Mouse (Mus musculus): ENCODE data around the gene Mpst.

The Mpst gene

DNA sequence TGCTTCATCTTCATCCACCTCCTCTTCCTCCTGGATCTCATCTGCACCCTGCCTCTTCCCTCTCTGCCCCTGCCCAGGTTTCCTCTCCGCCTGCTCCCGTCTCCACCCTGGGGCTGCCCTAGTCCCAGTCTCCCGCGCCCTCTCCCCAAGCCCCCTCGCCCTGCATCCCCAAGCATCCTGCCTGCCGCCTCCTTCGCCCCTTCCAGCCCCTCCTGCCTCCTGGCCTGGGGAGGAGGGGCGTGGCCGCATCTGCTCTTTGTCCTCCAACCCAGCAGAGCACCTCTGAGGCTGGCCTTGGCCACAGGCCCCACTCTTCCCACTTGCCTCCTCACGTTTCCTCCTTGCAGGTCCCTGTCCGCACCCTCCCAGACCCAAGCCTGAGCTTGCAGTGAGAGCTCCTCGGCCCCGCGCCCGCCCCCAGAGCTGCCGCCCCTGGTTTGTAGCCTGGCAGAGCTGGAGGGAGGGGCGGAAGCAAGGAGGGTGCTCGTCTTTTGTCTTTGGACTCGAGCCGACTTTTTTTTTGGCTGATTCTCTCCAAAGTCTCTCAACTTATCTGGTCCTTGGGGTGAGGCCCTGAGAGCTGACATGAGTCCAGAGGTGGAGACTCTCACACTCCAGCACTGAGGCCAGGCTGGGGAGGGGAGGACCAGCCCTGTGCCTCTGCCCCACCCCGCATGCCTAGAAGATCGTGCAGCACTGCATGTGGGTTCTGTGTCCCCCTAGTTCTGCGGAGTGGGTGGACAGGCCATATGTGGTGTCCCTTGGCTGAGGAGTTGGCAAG, 31.2 kb downstream of the Mpst start:
- DNase-seq: peak; percentile 58

DNA sequence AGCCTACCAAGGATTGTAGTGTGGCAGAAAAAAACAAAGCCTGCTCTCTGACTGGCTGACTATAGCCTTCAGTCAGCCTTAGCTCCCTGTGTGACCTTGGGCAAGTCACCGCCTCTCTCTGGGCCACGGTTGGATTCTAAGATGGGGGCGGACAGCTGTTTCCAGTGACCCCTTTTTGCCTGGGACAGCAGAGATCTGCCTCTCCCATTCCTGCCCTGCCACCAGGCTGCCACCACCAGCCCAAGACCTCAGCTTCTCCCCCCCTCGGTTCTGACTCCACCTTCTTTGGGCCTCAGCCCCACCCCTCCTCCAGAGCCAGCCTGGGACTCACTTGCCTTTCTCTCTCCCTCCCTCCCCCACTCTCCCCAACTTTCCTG, 31.8 kb downstream of the Mpst start:
- peak; percentile 35 for DNase-seq

DNA sequence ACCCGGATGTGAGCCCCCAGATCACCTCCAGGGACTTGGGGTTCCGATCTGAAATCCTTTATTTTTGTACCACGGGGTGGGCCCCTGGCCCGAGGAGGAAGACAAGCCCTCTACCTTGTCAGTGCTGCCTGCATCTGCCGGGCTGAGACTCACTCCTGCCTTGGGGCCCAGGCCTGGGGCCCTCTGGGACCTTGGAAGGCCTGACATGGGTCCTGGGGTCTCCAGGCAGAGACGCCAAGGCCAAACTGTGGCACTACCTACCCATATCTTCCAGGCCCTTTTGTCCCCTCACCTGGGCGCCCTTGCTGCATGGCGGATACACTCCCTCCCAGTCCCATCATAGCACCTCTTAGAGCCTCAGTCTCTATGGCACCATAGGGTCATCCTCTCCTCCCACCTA, 32.3 kb downstream of the Mpst start:
- peak; percentile 26 for DNase-seq

DNA sequence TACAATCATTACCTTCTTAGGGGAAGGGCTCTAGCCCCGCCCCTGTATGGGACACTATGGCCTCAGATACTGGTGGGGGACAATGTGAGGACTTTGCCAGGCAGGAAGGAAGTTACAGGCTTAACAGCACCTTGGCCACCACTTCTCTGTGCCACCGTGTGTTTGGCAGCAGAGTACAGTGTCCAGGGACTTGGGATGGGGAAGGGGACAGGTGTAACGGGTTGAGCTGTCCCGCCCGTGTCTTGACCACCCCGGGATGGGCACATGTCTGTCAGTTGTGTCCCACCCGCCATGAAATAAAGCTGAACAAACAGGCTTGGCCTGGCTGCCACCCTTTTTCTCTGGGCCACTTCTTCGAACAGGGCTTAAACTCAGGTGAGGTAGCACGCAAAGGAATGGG, 32.8 kb downstream of the Mpst start:
- no peak for DNase-seq

DNA sequence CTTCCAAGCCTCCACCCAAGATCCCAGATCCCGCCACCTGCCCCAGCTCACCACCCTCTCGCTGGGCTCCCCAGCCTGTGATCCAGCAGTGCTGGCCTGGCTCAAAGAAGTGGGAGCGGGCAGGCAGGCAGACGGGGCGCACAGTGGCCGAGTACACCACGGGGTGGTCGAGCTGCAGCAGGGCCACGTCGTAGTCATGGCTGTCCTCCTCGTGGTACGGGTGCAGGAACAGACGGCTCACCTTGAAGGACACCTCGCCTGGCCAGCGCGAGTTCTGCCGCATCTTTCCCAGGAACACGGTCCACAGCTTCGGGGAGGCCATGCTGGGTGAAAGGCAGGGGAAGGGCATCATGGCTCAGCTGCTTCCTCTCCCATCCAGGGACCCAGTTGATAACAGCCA, 36.0 kb downstream of the Mpst start:
- no peak for DNase-seq

DNA sequence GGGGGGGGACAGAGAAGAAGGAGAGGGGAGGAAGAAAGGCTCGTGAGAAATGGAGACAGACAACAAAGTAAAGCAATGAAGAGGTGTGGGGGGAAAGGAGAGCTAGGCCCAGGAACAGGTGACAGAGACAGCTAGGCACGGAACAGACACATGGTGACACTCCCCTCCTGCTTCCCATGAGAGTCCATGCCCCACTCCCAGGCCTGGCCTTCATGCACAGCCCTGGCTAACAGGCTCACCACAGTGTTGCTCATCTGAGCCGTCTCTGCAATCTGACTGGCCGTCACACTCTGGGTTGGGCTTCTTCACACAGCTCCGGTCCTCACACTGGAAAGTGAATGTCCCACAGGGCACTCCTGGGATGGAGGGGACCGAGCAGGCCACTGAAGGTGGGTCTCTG, 37.6 kb downstream of the Mpst start:
- DNase-seq: no peak

DNA sequence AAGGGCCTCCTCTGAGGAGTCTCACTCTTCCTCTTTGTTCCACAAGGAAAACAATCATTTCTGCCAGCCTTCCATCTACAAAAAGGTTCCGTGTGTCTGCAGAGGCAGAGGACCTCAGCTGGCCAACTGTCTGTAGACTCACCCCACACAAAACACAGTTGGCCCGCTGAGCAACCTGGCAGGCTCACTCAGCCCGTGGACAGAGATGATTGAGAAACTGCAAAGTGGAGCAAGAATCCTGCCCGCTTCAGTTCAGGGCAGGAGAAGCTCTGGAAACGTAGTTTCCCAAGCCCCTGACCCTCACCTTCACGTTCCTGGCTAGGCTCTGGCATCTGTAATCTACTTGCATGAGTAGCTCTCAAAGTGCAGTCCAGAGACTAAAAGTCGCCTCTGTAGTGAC, 40.9 kb downstream of the Mpst start:
- no peak for DNase-seq

DNA sequence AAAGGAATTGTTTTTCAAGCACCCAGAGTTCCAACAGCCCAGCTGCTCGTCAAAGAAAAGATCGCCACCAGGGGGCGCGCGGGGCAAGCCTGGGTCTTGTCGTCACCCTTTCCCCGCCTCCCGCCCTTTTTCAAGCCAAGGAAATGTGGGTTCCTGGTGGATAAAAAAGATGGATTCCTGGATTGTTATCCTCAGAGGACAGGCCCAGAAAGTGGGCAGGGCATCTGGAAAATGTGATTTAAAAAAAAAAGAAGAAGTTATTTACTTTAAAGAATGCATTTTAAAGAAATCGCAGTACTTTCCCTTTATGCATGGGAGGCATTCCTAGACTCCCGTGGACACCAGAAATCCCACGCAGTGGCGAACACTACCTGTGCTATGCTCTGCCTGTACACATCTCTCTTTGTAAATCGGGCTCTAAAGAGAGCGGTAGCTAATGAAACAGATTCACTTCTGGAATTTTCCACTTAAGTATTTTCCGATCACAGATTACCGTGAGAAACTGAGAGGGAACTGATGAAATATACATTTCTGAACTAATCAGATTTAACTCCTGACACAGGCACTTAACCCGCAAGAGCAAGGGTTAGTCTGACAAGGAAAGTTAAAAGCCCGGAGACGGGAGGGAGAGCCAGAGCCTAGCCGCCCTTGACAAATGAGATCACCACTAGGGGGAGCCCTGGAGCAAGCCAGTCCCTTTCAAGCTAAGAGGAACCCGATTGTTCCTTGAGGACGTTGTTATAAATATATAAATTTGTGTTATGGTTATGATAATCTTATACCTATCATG, 41.7 kb downstream of the Mpst start:
- peak; percentile 92 for DNase-seq

DNA sequence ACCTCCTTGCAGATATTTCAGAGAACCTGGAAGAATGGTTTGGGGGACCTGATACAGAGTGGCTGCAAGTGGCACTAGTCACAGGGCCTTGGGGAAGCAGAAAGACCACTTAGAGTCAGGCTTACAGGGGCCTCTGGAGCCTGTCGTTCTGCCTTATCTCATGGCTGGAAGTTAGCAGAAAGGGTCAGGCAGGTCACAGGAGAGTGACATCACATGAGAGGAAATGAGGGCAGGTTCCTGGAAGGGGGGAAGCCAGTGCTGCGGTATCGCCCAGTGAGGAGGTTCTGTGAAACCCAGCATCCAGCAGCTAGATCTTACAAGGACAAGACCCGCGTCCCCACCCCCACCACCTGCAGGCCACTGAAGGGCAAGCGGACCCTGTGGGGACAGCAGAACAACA, 42.9 kb downstream of the Mpst start:
- DNase-seq: no peak

DNA sequence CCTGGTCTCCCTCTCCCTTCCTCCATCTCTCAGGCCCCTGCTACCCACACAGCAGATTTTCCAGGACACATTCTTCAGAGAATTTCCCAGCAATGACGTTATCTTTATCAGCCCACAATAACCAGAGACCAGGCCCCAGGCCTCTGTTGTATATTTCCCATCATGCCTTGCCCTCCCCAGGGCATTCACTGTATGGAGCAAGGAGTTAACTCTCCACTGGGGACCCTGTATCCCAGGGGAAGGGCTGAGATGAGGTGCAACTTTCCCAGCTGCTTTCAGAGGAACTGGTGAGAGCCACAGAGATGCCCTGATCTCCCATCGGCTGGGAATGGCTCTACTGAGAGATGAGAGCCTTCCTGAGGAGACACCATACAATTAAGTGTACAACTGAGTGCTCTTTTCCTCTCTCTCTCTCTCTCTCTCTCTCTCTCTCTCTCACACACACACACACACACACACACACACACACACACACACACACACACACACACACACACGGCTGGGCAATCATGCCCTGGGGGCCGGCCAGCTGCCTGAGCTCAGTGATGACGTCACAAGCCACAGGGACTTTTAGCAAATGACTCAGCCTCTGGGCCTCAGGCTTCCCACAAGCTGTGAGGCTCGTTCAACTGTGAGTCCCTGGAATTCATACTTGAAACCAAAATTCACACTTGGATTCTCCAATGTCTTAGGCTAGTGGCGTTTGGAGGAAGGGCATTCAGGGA, 43.6 kb downstream of the Mpst start:
- DNase-seq: no peak

DNA sequence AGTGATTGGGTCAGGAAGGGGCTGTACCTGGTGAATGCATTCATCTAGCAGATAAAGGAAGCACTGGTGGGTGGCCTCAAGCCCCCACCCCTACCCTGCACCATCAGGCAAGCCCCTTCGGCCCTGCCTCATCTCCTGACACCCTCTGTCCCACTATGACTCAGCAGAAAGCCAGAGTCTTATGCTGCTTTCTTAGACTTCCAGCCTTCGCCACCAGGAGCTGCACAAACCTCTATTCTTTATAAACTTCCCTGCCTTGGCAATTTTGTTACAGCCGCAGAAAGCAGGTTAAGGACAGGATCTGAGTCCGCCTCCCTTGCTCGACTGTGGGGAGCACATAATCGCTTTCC, 44.2 kb downstream of the Mpst start:
- DNase-seq: no peak

DNA sequence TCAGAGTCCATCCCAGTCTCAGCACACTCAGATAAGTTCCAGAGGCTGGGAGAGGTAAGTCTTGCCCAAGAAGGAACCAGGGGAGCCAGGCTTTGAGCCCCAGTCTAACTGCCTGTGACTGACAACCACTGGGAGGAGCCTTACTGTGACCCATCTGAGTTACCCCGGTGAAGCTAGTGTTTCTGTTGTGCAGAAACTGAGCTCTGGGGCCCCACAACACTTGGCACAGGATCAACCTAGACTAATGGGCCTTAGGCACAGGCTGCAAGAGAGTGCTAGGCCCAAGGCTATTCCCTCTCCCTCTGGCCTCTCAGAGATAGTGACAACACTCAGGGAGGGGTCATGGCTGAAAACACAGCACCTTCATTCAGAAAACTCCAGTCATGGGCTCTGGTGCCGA, 45.0 kb downstream of the Mpst start:
- no peak for DNase-seq

DNA sequence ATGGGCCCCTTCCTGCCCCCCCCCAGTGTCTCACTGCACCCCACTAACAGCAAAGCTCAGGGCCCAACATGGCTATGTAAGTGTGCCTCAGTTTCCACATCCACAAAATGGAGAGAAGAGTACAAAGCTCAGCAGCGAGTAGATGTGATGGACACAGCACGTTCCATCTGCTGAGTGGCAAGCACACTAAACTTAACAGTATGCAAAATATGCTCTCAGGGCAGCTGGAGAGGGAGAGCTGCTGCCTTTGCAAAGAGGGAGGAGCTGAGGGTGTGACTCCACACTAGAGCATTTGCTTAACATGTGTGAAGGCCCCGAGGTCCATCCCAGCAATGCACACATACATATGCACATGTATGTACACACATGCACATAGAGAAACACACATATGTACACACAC, 46.7 kb downstream of the Mpst start:
- no peak for DNase-seq

DNA sequence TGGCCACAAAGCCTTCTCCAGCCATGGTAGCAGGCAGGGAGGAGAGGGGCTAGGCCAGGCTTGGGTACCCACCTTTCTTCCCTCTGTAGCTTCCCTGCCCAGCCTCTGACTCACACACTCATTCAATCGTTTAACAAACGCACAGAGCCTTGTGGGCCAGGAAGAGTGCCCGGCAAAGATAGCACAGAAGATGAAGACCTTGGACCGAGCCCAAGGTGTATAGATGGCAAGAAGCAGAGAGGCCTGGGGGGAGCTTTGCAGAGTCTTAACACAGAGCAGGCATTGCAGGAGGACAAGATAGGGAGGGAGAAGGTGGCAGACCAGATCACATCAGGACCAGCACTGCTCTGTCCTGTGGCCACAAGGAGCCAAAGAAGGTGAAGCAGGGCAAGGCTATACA, 49.0 kb downstream of the Mpst start:
- no peak for DNase-seq

DNA sequence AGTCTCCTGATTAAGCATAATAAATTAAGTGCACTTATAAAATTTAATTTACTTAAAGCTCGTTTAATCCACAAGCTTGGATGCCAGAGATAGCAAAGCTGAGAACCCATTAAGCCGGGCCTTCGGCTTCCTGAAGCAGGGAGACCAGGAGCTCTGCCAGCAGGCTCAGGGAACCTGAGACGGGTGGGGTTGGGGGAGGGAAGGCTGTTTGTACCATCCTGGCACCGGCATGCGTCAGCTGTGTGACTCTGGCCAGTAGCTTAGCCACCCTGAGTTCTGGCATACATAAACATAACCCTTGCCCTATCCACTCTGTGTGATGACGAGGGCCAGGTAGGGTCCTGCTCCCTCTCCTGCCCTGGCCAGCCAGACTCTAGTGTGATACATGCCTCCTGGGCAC, 49.8 kb downstream of the Mpst start:
- no peak for DNase-seq

DNA sequence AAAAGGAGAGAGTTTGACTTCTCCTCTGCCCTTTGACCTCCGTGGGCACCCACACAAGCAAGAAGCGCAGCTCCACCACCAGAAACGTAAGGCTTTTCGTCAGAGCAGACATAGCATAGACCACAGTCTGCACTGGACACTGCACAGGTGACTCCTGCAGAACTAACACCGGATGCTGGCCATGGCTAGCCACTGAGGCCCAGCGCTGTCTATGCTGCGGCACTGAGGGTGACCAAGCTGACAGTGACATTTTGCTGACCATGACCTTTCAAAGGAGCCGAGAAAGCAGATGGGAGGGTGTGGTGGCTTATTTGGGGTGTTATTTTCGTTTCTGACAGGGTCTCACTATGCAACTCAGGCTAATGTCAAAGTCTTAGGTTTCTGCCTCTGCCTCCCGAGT, 51.0 kb downstream of the Mpst start:
- no peak for DNase-seq

DNA sequence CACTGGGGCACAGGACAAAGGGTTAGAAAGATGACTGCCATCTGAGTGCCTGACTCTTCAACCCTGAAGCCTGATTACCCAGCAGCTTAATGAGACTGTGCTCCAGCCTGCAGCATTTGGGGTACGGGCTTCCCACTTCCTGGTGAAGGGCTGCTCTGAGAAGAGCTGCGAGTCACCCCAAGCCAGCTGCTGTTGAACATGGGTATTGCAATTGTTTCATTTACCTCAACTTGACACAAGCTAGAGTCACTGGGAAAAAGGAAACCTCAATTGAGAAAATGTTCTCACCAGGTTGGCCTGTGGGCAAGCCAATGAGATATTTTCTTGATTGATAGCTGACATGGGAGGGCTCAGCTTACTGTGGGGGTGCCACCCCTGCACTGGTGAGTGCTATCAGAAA, 56.8 kb downstream of the Mpst start:
- no peak for DNase-seq
